Mouse (Mus musculus) testis, postnatal 14 days (tissue): ENCODE measurements at regions not wholly inside any gene's neighbourhood (a gene's known extent, or its start where the extent isn't known, plus 50 kb on each side); places are given as distances from the start of the nearest gene placed in this dataset.

Experiments used
- DNase-seq: peaks from one replicate; pipeline ENCODE4 v3.0.0; 2021; ENCODE audit warnings: low spot score

DNA sequence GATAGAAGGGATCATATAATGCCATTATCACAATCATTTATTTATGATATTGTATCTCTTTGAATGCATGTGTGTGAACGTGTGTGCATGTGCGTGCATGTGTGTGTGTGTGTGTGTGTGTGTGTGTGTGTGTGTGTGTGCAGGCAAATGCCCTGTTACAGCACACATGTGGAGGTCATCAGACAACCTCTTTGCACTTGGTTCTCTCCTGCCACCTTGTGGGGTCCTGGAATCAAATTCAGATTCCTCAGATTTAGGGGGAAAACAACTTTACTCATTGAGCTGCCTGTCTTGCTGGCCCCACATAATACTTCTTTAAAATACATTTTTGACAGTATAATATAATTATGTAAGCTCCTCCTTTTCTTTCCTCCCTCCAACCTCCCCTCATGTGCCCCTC is 195.7 kb upstream of the Zic1 start:
- DNase-seq, result no peak

DNA sequence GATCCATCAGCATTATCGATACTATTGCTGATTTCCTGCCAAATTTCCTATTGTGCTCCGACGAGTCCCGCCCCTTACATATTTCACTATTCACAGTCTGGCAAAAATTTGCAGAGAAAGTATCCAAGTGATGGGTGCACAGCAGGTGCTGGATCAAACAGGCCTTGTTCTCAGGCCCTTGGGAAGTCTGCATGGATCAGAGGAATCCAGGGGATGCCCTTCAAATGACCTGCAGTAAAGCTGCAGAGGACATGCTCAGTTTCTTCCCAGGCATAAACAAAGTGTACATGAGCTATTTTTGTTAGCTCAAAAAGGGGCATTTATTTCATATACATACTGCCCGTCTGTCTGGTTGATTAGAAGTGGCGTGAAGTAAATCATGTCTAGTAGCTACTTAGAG is 194.2 kb upstream of the Zic1 start:
- DNase-seq, result no peak

DNA sequence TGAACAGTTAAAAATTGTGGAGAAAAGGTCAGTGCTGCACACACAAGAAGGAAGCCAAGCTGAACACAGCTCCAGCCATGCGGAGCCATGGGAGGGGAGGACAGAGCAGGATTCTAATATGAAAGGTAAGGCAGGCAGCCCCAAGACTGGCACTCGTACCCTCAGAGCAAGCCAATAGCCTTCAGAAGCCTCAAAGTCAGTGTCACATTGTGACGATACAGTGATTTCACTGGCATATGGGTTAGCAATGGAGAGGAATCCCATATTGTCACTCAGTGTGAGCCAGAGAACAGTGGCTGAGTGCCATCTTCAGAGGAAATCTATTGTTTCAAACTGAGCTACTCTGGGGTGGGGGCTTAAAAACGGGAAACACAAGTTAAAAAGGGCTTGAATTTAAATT is 181.4 kb upstream of the Zic1 start:
- no peak for DNase-seq

DNA sequence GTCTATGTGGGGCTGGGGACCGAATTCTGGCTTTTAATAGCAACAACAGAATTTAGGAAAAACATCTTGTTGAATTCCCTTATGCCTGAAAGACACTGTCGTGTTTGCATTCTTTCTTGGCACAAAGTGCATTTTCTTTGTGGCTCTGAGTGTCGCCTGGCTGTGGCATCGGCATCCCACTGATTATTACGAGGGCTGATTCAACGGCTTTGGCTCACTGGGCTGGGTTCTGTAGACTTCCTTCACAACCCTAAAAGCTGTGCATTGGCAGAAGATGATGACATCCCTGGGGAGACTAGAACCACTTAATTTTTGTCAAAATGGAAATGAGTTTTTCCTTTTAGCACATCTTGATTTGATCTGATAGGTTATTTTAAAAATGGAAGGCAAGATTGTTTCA is 179.8 kb upstream of the Zic1 start:
- DNase-seq, result no peak

DNA sequence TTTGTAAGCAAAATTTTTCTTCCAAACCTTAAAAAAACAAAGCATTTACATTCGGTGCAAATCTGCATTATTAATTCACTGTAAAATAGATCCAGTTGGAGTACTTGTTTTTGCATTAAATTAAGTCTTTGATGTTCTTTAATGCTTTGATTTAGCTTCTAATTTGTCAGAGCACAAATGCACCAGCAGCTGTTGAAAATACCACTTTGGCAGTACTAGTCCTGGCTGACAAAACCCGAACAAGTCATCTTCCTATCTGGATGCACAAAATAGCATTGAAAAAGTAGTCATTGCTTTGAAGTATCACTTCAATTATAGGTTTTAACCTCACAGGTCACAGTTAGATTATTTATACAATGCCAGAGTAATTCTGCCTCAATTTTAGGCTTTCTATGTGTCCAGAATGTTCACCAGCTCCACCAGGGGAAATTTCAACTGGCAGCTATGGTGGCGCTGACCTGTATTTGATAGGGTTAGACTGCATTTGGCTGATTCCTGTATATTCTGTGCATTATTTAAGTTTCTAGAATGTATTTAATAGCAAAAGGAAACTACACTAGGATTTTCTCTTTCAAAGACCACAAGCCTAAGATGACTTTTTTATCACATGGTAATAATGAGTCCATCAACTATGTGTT is 163.3 kb upstream of the Zic1 start:
- no peak for DNase-seq

DNA sequence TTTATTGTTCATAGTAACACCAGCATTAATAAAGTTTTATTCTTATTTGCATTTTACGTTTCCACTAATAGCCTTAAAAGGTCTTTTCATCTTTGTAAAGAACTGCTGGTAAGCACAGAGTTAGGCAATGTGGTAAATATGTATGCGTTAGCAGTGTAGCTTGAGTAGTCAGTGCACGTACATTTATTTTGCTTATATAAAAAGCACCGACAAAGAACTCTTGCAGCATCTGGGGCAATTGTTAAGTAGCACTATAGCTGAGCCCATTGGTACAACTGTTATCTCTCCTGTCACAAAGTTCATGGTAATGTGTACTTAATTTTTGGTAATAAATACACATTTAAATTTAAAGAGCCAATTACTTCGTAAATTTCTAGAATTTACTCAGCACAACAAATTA is 162.8 kb upstream of the Zic1 start:
- no peak for DNase-seq

DNA sequence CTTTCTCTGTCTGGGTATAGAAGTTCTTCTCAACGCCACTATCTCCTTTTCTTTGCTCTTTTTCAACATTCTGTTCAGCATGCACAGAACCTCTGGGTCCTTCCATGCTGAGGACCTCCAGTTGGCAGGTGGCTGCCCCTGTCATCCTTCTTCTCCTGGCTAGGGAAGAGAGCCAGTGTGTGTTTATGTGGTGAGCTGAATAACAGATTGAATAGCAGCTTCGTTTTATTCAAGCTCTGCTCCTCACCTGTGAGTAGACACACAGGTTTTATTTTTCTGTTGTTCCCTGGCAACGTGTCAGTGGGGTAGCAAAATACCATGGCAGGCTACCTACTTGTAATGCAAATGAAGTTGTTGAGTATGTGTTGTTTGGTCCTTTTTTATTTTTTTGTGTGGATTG is 154.9 kb upstream of the Zic1 start:
- DNase-seq, result no peak

DNA sequence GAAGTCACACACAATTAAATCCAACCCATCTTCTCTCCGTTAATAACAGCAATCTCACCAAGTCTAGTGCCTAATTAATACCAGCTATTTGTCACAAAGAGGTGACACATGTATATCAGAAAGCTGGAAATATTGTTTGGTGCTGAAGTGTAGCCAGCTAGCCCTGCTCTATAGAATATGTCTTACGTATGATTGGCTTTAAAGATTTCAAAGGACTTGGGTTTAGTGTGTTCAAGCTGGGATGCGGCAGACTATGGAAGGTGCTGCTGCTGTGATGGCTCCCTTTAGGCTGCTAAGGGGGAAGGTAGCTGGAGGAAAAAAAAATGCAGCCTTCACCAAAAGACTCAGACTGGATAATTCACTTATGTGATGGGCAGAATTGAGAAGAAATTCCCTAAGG is 144.1 kb upstream of the Zic1 start:
- DNase-seq, result no peak

DNA sequence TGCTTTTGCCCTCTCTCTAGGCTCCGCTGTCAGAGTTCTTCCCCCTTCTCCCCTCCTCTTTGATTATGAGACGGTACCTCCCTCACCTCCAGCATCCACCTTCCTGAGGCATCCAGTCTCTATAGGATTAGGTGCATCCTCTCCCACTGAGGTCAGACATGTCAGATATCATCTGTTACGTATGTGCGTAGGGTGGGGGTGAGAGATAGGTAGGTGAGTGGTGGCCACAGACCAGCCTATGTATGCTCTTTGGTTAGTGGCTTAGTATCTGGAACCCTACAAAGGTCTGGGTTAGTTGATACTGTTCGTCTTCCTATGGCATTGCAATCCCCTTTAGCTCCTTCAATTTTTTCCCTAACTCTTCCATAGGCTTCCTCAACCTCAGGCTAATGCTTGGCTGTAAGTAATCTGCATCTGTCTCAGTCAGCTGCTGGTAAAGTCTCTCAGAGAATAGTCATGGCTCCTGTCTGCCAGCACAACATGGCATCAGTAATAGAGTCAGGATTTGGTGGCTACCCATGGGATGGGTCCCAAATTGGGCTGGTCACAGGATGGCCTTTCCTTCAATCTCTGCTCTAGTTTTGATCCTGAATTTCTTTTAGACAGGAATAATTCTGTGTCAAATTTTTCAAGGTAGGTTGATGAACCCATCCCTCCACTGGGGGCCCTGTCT is 138.2 kb upstream of the Zic1 start:
- no peak for DNase-seq

DNA sequence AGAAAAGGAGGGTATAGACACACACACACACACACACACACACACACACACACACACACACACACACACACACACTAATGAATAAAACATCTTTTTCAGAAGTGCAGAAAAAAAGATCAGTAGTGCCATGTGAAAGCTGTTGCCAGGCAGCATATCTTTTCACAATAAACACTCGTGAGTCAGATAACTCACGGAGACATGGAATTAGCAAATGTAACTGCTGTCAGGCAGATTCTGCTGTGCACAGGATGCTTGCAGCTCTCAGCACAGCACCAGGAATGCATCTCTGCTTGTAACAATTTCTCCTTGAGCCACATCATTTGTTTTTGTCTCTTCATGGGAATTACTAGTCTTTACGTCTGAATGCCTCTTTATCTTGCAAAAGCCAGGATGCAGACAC is 111.0 kb upstream of the Zic1 start:
- DNase-seq, result no peak

DNA sequence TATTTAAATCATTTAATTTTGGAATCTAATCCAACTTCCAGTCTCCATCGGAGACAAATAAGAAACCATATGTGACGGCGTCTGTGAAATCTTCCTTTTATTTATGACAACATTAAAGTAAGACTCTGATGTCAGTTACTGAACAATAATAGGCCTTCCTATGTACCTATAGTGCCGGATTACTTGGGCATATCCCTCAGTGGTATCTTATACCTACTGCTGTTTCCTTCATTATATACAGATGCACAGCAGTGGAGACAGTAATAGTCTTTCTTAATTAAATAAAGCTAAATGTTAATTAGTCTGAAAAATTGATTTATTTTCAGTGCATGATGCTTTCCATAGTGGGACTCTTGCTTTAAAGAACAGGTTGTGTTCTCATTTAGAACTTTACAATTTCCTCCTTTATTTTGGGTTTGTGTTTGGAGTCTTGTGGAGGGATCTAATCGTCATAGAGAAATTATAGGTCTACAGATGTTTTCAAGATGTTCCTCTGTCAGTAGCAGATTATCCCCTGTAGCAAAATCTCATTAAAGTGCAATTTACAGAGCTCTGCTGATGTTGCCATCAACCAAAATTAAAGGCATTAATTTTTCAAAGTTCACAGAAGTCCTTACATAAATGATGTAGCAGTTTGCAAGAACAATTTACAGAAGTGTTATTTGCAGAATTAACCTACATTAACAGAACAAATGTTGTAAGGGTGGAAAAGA is 97.3 kb upstream of the Zic1 start:
- no peak for DNase-seq

DNA sequence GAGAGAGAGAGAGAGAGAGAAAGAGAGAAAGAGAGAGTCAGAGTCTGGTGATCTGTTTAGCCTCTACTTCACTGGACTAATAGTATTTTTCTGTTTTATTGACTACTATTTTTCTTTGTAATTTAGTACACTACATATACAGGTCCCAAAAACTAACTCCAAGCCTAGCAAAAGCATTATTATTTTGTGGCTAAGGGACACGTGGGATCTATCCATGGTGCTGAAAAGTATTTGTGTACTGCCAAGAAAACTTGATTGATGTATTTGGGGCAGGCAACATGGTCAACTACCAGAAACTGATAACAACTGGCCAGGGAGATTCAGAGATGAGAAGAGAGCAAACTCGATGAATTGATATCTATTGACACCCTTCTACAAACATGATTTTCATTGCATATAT is 94.3 kb upstream of the Zic1 start:
- no peak for DNase-seq

DNA sequence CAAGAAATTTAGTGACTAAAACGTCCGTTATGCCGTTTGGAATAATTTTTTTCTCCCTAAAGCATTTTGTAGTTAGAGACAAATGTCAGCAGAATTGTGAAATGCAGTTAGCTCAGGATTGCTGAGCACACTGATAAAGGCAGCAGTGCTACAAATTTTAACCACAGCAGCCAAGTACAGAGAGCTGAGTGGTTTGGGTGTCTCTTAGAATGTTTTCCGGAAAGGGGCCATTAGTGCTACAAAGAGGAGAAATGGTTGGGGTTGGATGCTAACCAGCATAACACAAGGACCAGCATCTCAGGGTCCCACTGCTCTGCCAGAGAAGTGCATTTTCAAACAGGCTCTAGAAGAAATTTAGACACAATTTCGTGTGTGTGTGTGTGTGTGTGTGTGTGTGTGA is 91.2 kb upstream of the Zic1 start:
- no peak for DNase-seq

DNA sequence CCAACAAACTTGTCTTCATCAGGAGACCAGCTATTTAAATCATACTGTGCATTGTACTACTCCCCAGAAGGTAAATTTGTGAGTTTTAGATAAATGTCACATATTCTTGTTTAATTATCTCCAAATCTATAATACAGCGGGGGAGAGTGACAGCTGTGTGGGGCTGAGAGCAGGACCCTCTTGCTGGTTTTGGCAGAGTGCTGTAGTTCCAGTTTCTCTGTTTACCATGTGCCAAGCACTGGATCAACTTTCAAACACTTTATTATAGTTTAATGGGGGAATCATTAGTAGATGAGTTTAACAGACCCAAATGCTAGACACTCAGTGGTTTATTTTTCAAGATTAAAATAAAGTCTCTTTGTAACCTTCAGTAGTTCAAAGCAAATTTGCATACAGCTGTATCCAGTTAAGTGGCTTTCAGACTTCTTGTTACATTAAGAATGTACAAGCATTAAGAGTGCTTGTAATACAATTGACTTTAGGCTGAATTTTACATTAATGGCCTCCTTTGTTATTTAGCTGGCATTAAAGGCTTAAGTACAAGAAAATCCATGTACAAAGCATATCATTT is 90.7 kb upstream of the Zic1 start:
- DNase-seq, result no peak

DNA sequence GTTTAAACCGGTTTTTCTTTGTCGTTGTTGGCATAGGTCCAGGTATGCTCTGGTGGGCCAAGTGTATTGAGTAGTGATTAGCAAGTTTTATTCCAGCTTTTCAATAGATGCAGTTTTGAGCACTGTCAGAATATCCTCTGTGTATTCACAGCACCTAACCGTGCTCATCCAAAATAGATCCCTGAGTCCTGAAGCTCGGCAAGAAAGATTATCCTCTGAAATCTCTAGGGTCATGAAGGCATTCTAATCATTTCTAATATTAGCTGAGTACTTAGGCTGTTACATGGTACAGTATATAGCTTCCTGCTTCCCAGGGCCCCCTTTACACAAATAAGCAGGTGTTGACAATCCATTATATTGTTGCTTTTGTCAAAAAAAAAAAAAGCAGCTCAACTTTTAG is 73.5 kb upstream of the Zic1 start:
- no peak for DNase-seq
